Mouse (Mus musculus): ENCODE measurements around the gene Lgals1. TPM values are rescaled to one million over a fixed set of nuclear protein-coding genes. Genes with fewer than 3 reads are reported as not detected.

Lgals1 gene
- polyA plus RNA-seq, 1 experiment, result 2,213 TPM

DNA sequence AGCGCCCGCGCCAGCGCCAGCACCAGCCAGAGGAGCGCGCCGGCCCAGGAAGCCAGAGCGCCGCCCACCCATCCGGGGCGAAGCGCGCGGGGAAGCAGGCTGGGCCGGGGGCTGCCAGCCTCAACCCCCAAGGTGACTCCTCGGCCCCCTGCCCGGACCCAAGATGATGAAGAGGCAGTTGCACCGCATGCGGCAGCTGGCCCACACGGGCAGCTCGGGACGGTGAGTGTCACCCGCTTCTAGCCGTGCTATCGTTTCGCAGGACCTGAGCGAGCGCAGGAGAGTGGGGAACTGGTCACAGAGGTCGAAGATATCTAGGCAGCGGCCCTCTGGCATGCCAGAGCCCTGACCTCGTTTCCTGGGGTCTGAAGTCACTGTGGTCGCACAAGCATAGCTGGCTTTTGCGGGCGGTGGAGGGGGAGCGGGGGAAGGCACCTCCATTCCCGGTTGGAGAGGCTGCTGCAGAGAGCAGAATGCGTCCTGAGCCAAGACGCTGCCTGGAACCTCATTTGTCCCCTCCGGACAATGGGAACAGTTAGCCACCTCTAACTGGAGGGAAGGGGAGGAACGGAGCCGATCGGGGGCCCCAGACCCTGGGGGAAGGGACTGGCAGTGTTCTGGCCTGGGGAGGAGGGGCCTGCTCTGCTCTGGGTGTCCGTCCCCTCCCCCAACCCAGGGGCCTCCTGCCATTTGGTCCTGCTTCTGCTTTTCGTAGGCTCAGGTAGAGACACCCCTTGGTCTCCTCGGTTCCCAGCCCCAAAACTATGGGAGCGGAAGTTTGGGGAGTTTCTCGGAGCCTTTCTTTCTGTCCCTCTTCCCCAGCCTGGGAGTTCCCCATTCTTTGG is 26.6 kb upstream of the Lgals1 start, which contains the start of gene Sh3bp1:
Gene Sh3bp1, plus strand, starts transcription at position 29 of the 845 bp plus-strand sequence.
- Histone ChIP-seq H3K27ac (replicated peaks; ENCODE audit: low read depth, low read length) (0 out of 2 replicates have a peak within 1 kb of the TSS, but pooled peaks have one; percentile 39), H3K4me1 (ENCODE audit: control insufficient read depth, insufficient read depth, insufficient read length, low read length) (no peaks in the 10 kb centered on the region; the same call in 1 of the 2 replicates), H3K4me3 (ENCODE audit: insufficient read depth, low read depth, low read length) (peak within 1 kb of the TSS; percentile 73)

DNA sequence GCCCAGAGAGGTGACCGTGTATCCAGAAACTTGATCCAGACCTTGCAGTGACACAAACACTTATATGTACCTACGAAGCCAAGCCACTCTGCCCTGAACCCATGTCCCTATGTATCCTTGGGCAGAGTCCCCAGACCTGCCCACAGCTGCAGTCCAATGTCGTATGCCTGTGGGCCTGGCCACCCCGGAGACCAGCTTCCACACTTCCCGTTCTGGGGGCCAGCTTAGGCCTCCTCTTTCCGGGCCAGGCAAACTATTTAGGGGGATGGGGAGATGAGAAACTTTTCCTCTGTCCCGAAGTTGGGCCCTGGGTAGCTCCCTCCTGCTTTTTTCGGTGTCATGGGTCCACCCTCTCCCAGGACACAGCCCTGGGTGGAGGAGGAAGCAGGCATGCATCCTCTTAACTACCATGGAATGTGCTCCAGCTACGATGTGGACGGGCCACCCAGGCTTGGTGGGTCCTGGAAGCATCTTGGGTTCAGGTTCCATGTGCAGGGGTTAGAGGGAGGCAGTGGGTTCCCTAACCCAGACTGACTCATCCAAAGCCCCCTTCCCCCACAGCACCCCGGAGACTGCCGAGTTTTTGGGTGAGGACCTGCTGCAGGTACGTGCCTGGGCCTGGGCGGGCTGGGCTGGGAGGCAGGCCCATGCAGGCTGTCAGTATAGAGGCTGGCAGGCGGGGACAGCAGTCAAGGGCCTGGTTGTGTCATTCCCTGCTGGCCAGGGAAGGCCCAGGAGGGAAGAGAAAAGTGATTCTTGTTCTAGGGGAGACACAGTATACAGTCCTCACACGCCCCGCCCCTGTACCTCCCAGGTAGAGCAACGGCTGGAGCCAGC is 25.7 kb upstream of the Lgals1 start:
- Histone ChIP-seq H3K27ac (replicated peaks; ENCODE audit: low read depth, low read length) (0 out of 2 replicates have a peak overlapping the region, but pooled peaks have one; percentile 39), H3K4me3 (ENCODE audit: insufficient read depth, low read depth, low read length) (peak overlapping the region; percentile 73), H3K4me1 (ENCODE audit: control insufficient read depth, insufficient read depth, insufficient read length, low read length) (no peaks in the 10 kb centered on the region; the same call in 1 of the 2 replicates)

DNA sequence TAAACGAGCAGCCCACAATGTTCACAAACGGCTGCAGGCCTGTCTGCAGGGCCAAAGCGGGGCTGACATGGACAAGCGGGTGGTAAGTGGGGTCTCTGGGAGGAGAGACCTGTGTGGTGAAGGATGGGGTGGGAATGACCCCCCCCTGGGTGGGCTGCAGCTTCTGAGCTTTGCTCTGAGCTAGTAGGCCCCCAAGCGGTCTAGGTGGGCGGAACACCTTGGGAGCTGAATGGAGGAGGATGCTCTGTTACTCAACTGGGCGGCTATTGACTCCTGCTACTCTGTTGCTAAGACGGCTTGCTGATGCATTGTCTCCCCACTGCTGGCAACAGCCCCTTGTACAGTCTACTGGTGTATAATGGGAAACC is 25.1 kb upstream of the Lgals1 start:
- no peak overlapping the region for H3K27ac ChIP-seq (replicated peaks; ENCODE audit: low read depth, low read length)
- no peak overlapping the region for H3K4me3 ChIP-seq (ENCODE audit: insufficient read depth, low read depth, low read length)
- H3K4me1 ChIP-seq (ENCODE audit: control insufficient read depth, insufficient read depth, insufficient read length, low read length), result no peaks in the 10 kb centered on the region; the same call in 1 of the 2 replicates

DNA sequence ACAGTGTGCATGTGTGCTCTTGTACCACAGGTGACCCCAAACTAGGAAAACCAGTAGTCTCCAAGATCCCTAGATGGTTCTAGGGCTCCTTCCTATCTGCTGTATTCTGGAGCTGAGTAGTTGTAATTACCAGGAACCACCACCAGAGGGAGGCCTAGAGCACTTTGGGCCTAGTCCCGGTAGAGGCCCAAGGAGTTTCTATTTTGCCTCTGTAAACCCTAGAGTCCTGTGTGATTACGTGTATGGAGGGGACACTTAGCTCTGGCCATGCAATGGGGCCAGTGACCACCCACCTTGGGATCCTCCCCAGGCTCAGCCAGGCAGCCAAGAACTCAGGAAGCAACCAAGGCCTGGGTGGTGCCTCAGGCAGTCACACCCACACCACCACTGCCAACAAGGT is 23.3 kb upstream of the Lgals1 start:
- H3K27ac ChIP-seq (replicated peaks; ENCODE audit: low read depth, low read length), result no peak overlapping the region
- H3K4me3 ChIP-seq (ENCODE audit: insufficient read depth, low read depth, low read length), result no peak overlapping the region
- H3K4me1 ChIP-seq (ENCODE audit: control insufficient read depth, insufficient read depth, insufficient read length, low read length), result no peaks in the 10 kb centered on the region; the same call in 1 of the 2 replicates

DNA sequence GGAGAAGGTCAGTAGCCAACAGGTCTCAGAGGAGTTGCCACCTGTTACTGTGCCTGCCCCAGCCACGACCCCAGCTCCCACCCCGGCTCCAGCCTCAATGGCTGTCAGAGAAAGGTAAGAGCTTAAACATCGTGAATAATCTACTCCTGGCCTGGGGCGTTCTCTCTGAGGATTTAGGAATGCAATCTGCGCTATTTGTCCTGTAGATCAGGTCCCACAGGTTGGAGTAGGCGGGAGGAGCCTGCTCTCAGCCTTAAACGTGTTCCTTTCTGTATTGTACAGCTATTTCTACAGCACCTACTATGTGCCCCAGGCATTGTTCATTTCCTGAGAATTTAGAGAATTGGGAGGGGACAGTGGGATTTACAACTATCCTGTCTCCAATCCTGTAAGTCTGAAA is 18.1 kb upstream of the Lgals1 start:
- Histone ChIP-seq H3K27ac (replicated peaks; ENCODE audit: low read depth, low read length) (no peak overlapping the region), H3K4me1 (ENCODE audit: control insufficient read depth, insufficient read depth, insufficient read length, low read length) (no peaks in the 10 kb centered on the region), H3K4me3 (ENCODE audit: insufficient read depth, low read depth, low read length) (no peak overlapping the region)

GRCm38 (mm10) chr15:78908982-78909381 is 17.5 kb upstream of the Lgals1 start:
- Histone ChIP-seq H3K4me1 (ENCODE audit: control insufficient read depth, insufficient read depth, insufficient read length, low read length) (no peaks in the 10 kb centered on the region), H3K4me3 (ENCODE audit: insufficient read depth, low read depth, low read length) (no peak overlapping the region), H3K27ac (replicated peaks; ENCODE audit: low read depth, low read length) (no peak overlapping the region)

GRCm38 (mm10) chr15:78912040-78912439 is 14.5 kb upstream of the Lgals1 start:
- no peak overlapping the region for H3K4me3 ChIP-seq (ENCODE audit: insufficient read depth, low read depth, low read length)
- H3K4me1 ChIP-seq (ENCODE audit: control insufficient read depth, insufficient read depth, insufficient read length, low read length), result no peaks in the 10 kb centered on the region

GRCm38 (mm10) chr15:78913632-78914090 is 12.9 kb upstream of the Lgals1 start, which contains the start of gene Pdxp:
Gene Pdxp, plus strand, starts transcription at chr15:78913919.
- H3K4me3 ChIP-seq (ENCODE audit: insufficient read depth, low read depth, low read length), result peak within 1 kb of the TSS; percentile 48
- peaks cover 6% of the 10 kb centered on the region for H3K4me1 ChIP-seq (ENCODE audit: control insufficient read depth, insufficient read depth, insufficient read length, low read length)
- no peak within 1 kb of the TSS for H3K27ac ChIP-seq (replicated peaks; ENCODE audit: low read depth, low read length)

More at GRCm38 (mm10) chr15:78912040-78912439, 14.5 kb upstream of the Lgals1 start:
- no peak overlapping the region for H3K27ac ChIP-seq (replicated peaks; ENCODE audit: low read depth, low read length)

DNA sequence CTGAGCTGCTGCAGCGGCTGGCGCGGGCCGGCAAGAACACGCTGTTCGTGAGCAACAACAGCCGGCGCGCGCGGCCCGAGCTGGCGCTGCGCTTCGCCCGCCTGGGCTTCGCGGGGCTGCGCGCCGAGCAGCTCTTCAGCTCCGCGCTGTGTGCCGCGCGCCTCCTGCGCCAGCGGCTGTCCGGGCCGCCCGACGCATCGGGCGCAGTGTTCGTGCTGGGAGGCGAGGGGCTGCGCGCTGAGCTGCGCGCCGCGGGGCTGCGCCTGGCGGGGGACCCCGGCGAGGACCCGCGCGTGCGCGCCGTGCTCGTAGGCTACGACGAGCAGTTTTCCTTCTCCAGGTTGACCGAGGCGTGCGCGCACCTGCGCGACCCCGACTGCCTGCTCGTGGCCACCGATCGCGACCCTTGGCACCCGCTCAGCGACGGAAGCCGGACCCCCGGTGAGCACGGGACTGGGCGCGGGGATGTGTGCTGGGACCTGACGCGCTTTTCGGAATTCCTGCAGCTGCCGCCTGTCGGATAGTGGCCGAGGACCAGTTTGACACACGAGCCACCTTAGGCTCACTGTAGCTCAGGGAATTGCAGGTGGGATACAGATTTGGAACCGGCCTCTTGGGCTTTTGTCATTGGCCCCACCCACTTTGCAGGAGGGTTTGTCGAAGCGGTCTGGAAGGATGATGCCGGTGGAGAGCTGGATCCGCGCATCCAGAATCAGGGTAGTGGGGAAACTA is 12.3 kb upstream of the Lgals1 start:
- peaks cover 6% of the 10 kb centered on the region for H3K4me1 ChIP-seq (ENCODE audit: control insufficient read depth, insufficient read depth, insufficient read length, low read length)
- peak overlapping the region; percentile 48 for H3K4me3 ChIP-seq (ENCODE audit: insufficient read depth, low read depth, low read length)
- H3K27ac ChIP-seq (replicated peaks; ENCODE audit: low read depth, low read length), result no peak overlapping the region

DNA sequence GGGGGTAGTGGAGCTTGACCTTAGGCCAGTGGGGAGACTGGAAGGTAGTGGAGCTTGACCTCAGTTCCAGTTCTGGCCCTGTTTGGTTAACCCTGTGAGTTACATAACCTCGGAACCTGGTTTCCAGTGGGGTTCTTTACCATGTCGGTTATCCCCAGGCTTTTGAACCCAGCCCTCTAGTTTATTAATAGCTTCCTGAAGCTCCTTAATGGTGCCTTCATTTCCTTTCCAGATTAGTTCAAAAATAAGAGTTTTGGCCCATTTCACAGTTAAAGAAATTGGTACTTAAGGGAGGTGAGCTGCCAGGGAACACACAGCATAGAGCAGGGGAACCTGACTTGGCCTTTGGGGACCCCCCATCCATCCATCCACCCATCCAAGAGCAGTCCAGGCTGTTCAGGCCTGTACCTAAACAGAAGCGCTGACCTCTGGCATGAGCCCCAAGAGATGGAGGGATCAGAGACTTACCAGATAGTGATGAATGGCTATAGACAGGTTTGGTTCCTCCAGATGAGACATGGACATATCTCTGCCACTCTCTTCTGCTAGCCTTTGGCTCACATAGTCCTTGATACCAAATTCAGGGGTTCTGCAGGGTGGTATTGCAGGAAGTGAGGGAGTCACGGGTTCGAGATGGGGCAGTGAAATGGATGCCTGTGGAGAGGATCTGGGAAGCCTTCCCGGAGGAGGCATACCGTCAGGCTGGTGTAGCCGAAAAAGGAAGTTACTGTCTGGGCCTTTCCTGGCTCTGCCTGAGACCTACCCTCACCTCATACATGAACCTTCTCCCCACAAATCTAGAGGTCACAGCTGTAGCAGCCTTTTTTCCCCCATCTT is 11.5 kb upstream of the Lgals1 start:
- Histone ChIP-seq H3K4me3 (ENCODE audit: insufficient read depth, low read depth, low read length) (0 out of 2 replicates have a peak overlapping the region, but pooled peaks have one; percentile 48), H3K27ac (replicated peaks; ENCODE audit: low read depth, low read length) (no peak overlapping the region), H3K4me1 (ENCODE audit: control insufficient read depth, insufficient read depth, insufficient read length, low read length) (peaks cover 6% of the 10 kb centered on the region)

GRCm38 (mm10) chr15:78915660-78916017 is 10.9 kb upstream of the Lgals1 start:
- Histone ChIP-seq H3K27ac (replicated peaks; ENCODE audit: low read depth, low read length) (no peak overlapping the region), H3K4me3 (ENCODE audit: insufficient read depth, low read depth, low read length) (no peak overlapping the region), H3K4me1 (ENCODE audit: control insufficient read depth, insufficient read depth, insufficient read length, low read length) (peaks cover 6% of the 10 kb centered on the region)

- H3K27ac ChIP-seq (replicated peaks; ENCODE audit: low read depth, low read length), result 0 out of 2 replicates have a peak overlapping the region, but pooled peaks have one; percentile 10
- H3K4me3 ChIP-seq (ENCODE audit: insufficient read depth, low read depth, low read length), result no peak overlapping the region
- peaks cover 6% of the 10 kb centered on the region for H3K4me1 ChIP-seq (ENCODE audit: control insufficient read depth, insufficient read depth, insufficient read length, low read length)
These were observed 10.3 kb upstream of the Lgals1 start for GRCm38 (mm10) chr15:78916052-78916826.

DNA sequence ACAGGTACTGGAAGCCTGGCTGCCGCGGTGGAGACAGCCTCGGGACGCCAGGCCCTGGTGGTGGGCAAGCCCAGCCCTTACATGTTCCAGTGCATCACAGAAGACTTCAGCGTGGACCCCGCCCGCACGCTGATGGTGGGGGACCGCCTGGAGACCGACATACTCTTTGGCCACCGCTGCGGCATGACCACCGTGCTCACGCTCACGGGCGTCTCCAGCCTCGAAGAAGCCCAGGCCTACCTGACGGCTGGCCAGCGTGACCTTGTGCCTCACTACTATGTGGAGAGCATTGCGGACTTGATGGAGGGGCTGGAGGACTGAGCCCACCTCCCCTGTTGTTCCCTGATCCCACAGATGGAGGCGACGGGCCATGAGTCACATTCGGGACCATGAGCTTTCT is 8.4 kb upstream of the Lgals1 start:
- Histone ChIP-seq H3K27ac (replicated peaks; ENCODE audit: low read depth, low read length) (peak overlapping the region; percentile 68), H3K4me1 (ENCODE audit: control insufficient read depth, insufficient read depth, insufficient read length, low read length) (peaks cover 6% of the 10 kb centered on the region), H3K4me3 (ENCODE audit: insufficient read depth, low read depth, low read length) (no peak overlapping the region)
